Mouse (Mus musculus): ENCODE results near the gene Gnb3. TPM values are rescaled to one million over a fixed set of nuclear protein-coding genes. Genes with fewer than 3 reads are reported as not detected.

The Gnb3 gene
- polyA plus RNA-seq (2015; fragmentation: Nextera tagmentation; extraction: Ambion mirVana): 1.2 and 1.3 TPM in 2 replicates

DNA sequence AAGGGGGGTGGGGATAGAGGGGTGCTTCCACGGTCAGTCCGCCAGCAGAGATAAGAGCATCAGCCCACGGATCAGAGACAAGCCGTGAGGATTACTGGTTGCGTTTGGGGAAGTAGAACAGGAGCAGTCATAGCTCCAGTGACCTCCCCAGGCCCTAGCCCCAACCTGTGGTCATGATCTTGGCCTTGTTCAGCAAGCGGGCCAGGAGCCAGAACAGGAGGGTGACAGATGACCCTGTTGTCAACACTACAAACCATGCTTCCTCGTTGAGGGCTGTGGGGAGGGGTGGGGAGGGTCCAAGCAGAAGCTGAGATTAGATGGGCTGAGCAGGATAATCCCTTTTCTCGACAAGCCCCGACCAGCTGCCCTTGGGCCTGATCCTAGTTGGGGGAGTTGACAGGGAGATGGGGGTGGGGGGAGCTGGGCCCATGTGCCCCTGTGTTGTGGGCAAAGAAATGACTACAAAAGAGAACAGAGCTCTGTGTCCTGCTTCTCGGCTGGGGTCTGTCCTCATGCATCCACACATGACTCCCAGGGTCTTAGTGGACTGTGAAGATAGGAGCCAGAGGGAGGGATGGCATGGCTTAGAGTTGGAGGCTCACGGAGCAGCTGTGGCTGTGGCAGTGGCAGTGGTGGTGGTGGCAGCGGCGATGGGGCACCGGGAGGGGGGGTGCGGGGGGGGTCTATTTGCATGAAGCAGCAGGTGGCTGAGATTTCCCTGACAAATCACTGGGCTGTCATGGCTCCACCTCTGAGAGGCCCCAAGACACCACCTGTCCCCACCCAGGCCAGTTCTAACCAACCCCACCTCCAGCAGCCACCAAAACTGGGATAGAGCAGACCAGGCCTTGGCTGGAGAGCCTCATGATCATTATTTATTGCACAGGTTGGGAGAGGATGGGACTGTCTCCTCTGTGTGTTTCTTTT, at the start of gene Gnb3:
Gene Gnb3 (minus strand): TSS at position 35 of the 927 bp plus-strand sequence.
- Histone ChIP-seq H3K36me3 (peaks cover 6% of the 10 kb centered on the region; the same call in 1 of the 2 replicates), H3K9me3 (no peaks in the 10 kb centered on the region), H3K4me2 (replicated peaks) (no peak within 1 kb of the TSS), H3K9ac (no peak within 1 kb of the TSS; the same call in 1 of the 2 replicates), H3K4me3 (replicated peaks) (no peak within 1 kb of the TSS), H3K4me1 (replicated peaks) (peaks cover 13% of the 10 kb centered on the region; the same call in 1 of the 2 replicates), H3K27me3 (replicated peaks) (no peaks in the 10 kb centered on the region), H3K27ac (no peak within 1 kb of the TSS)
- WGBS: 27% methylated on average over 15 of the region's 15 CpGs
- ATAC-seq: peak; percentile 21; the same call in 1 of the 2 replicates

DNA sequence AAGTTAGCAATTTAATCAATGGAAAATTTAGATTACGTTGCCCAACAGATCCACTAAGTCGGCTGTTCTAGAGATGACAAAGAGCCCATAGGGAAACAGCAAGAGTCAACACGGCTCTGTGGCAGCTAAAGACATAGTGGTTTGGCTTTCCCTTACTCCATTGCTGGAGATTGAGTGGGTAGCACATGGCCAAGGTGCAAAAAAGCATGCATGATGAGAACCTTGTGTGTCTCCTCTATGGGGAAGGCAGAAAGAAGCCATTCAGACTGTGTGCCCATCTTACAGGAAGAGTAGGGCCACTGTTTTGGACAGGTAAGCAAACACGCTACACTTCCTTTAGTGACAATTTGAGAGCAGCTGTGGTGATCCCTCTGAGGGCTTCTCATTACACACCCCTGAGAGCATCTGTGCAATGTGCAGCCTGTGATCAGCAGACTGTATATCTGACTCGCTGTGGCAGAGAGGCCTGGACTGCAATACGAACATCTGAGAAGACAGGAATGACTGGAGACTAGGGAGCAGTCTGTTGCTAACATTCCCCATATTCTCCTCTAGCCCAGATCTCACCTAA, 48.6 kb upstream of the Gnb3 start:
- Histone ChIP-seq H3K4me1 (replicated peaks) (no peaks in the 10 kb centered on the region), H3K9me3 (no peaks in the 10 kb centered on the region), H3K4me3 (replicated peaks) (no peak overlapping the region), H3K27ac (no peak overlapping the region), H3K9ac (no peak overlapping the region), H3K36me3 (no peaks in the 10 kb centered on the region), H3K4me2 (replicated peaks) (no peak overlapping the region), H3K27me3 (replicated peaks) (no peaks in the 10 kb centered on the region)
- 91% methylated on average over 6 of the region's 6 CpGs for WGBS
- ATAC-seq: no peak

DNA sequence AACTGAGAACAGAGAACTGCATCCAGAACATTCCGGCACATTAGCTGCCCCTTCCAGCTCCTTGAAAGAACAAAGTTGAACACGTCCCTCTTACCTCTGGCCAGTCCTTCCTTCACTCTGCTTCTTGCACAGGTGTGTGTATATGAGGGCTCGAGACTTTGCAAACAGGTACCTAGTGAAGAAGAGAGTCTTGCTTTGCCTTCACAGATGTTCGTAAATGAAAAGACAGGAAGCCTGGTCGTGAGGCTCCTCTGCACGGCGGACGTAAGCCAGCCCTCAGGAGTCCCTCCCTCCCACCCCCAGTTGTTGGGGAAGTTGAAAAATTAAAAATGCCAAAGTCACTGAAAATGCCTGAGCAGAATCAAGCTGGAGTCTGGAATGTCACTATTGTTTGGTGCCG, 47.9 kb upstream of the Gnb3 start, which contains the start of gene Cd4:
Gene Cd4 (minus strand): TSS at position 236 of the 400 bp plus-strand sequence.
- WGBS: 71% methylated on average over 9 of the region's 9 CpGs
- H3K4me3 ChIP-seq (replicated peaks): no peak within 1 kb of the TSS

DNA sequence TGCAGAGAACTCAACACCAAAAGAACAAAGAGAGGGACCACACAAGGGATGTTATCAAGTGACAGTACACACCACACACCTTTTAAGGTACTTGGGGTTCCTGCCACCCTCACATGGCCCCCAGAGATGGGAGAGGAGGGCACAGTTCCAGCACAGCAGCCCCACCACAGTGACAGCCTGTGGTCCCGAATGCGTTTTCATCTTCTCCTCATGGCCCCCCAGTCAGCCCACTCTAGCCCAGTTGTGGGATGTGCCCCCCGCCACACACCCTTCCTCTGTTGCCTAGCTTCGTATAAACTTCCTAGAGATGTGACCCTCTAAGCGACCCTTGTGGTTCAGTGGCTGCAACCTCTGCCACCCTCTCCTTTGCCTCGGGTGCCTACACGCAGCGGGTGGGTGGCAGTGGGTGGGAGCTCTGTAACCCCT, 45.9 kb upstream of the Gnb3 start:
- H3K27me3 ChIP-seq (replicated peaks): no peaks in the 10 kb centered on the region

More for the DNA sequence above, 47.9 kb upstream of the Gnb3 start, which contains the start of gene Cd4:
- Histone ChIP-seq H3K4me2 (replicated peaks) (no peak within 1 kb of the TSS), H3K9me3 (no peaks in the 10 kb centered on the region), H3K27me3 (replicated peaks) (no peaks in the 10 kb centered on the region), H3K9ac (no peak within 1 kb of the TSS), H3K27ac (no peak within 1 kb of the TSS), H3K36me3 (no peaks in the 10 kb centered on the region), H3K4me1 (replicated peaks) (no peaks in the 10 kb centered on the region)
- no peak for ATAC-seq

DNA sequence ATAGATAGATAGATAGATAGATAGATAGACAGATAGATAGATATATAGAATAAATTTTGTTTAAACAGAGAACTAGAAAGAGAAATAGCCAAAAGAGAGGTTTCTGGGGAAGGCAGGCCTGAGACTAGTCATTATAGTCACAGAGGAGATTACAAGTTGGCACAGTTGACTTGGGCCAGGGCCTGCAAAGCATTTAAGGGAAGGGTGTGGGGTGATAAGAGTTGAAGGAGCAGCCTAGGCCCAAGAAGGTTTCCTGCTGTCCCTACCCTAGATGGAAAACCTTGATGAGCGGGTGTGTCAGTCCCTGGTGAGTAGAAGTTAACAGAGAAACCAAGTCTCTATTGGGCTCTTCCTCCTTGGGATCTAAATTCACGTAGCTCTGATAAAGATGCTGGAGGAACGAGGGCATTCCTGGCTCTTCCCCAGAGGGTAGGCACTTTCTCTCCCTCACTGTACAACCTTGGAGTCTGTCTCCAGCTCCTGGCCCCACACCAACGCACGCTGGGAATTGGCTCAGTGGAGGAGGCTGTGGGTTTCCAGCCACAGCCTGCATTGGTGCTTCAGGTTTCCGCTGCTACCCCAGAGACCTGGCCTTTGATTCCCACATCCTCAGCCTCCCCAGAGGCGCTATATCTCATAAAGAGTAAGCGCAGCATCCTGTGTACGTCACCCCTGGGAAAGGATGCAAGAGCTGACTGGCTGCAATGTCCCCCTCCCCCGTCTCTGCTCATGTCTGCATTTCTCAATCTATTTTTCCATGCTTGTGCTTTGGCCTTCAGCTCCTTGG, 44.8 kb upstream of the Gnb3 start:
- 71% methylated on average over 10 of the region's 10 CpGs for WGBS

More for the DNA sequence above, 45.9 kb upstream of the Gnb3 start:
- H3K36me3 ChIP-seq: no peaks in the 10 kb centered on the region
- no peak overlapping the region for H3K4me3 ChIP-seq (replicated peaks)
- no peaks in the 10 kb centered on the region for H3K9me3 ChIP-seq
- WGBS: 88% methylated on average over 8 of the region's 8 CpGs
- H3K4me1 ChIP-seq (replicated peaks): no peaks in the 10 kb centered on the region
- no peak overlapping the region for H3K27ac ChIP-seq
- no peak overlapping the region for H3K9ac ChIP-seq
- no peak overlapping the region for H3K4me2 ChIP-seq (replicated peaks)
- no peak for ATAC-seq

DNA sequence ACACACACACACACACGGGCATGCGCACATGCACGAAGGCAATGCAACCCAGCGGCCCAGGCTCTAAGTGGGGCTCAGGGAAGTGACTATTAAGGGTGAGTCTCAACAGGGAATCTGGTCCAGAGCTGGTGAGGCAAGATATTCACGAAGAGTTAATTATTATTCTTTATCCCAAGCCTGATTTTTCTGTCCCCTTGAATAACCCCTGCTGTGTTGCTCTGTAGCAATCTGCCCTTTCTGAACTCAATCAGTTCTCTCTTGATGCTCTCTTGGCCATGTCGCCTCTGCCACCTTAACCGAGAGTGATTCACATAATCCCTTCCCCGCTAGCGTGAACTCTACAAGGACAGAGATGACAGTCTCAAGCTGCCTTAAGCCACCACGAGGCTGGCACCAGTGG, 43.3 kb upstream of the Gnb3 start:
- Histone ChIP-seq H3K4me3 (replicated peaks) (no peak overlapping the region), H3K9me3 (no peaks in the 10 kb centered on the region), H3K4me2 (replicated peaks) (no peak overlapping the region), H3K4me1 (replicated peaks) (no peaks in the 10 kb centered on the region), H3K36me3 (no peaks in the 10 kb centered on the region), H3K27me3 (replicated peaks) (no peaks in the 10 kb centered on the region), H3K9ac (no peak overlapping the region), H3K27ac (no peak overlapping the region)
- WGBS: 81% methylated on average over 10 of the region's 10 CpGs
- ATAC-seq: no peak

More for the DNA sequence above, 44.8 kb upstream of the Gnb3 start:
- Histone ChIP-seq H3K4me2 (replicated peaks) (no peak overlapping the region), H3K27me3 (replicated peaks) (no peaks in the 10 kb centered on the region), H3K9ac (no peak overlapping the region), H3K4me3 (replicated peaks) (no peak overlapping the region), H3K36me3 (no peaks in the 10 kb centered on the region), H3K4me1 (replicated peaks) (no peaks in the 10 kb centered on the region), H3K27ac (no peak overlapping the region), H3K9me3 (no peaks in the 10 kb centered on the region)
- no peak for ATAC-seq

DNA sequence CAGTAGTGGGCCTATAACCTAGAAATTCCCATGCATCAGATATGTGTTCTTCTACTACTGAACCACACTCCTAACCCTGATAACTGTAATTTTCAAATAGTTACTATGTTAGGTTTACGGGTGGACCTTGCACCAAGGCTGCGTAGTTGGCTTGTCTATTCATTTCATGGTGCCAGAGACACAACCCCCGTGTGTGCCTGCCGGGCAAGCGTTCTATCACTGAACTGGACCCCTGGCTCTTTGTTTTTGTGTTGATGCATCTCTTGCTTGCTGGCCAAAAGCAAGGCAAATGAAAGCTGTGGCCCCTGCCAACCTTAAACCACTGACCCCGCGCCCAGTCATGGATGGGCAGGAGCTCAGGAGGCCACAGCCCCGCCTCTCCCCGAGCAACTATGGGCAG, 41.7 kb upstream of the Gnb3 start:
- no peak overlapping the region for H3K9ac ChIP-seq
- no peaks in the 10 kb centered on the region for H3K36me3 ChIP-seq
- ATAC-seq: no peak
- no peak overlapping the region for H3K4me3 ChIP-seq (replicated peaks)
- H3K27ac ChIP-seq: no peak overlapping the region
- no peaks in the 10 kb centered on the region for H3K27me3 ChIP-seq (replicated peaks)
- no peak overlapping the region for H3K4me2 ChIP-seq (replicated peaks)
- 90% methylated on average over 9 of the region's 9 CpGs for WGBS
- H3K9me3 ChIP-seq: no peaks in the 10 kb centered on the region
- H3K4me1 ChIP-seq (replicated peaks): no peaks in the 10 kb centered on the region

DNA sequence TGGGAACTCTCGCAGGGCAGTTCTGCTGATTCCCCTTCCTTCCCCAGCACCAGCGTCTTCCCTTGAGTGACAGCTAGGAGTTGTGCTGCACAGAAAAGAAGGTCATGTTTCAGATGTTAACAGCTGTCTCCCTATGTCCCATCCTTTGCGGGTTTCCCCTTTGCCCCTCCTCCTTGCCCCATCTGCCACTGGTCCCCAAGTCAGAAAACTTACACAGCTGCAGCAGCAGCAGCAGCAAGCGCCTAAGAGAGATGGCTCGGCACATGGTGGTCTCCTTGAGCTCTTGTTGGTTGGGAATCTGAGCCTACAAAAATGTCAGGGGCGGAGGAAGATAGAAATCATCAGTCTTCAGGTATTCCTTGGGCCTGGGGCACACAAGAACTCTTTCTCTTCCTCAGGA, 39.3 kb upstream of the Gnb3 start:
- no peak for ATAC-seq
- WGBS: 51% methylated on average over 6 of the region's 6 CpGs
- no peak overlapping the region for H3K4me2 ChIP-seq (replicated peaks)
- H3K4me1 ChIP-seq (replicated peaks): no peaks in the 10 kb centered on the region
- H3K9me3 ChIP-seq: no peaks in the 10 kb centered on the region
- no peak overlapping the region for H3K4me3 ChIP-seq (replicated peaks)
- H3K36me3 ChIP-seq: no peaks in the 10 kb centered on the region
- no peaks in the 10 kb centered on the region for H3K27me3 ChIP-seq (replicated peaks)
- no peak overlapping the region for H3K9ac ChIP-seq
- no peak overlapping the region for H3K27ac ChIP-seq

DNA sequence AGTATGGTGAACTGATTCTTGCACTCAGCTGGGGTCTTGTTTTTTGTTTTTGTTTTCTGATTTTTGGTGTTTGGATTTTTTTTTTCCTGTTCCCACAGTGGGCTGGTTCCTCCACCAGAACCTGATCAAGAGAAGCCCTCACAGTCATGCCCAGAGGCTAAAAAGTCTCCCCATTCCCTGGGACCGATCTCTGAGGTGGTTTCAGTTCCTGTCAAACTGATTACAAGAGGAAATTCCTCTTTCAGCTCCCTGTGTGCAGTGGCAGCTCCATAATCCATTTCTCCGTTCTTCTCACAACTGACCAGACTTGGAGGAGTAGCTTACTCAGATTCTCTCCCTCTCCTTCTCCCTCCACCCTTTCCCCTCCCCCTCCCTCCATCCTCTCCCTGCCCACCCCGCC, 34.3 kb upstream of the Gnb3 start:
- Histone ChIP-seq H3K9ac (no peak overlapping the region), H3K27me3 (replicated peaks) (no peaks in the 10 kb centered on the region), H3K4me2 (replicated peaks) (no peak overlapping the region), H3K36me3 (no peaks in the 10 kb centered on the region), H3K4me1 (replicated peaks) (no peaks in the 10 kb centered on the region), H3K4me3 (replicated peaks) (no peak overlapping the region), H3K9me3 (no peaks in the 10 kb centered on the region), H3K27ac (no peak overlapping the region)
- ATAC-seq: no peak
- 48% methylated on average over 2 of the region's 3 CpGs for WGBS

DNA sequence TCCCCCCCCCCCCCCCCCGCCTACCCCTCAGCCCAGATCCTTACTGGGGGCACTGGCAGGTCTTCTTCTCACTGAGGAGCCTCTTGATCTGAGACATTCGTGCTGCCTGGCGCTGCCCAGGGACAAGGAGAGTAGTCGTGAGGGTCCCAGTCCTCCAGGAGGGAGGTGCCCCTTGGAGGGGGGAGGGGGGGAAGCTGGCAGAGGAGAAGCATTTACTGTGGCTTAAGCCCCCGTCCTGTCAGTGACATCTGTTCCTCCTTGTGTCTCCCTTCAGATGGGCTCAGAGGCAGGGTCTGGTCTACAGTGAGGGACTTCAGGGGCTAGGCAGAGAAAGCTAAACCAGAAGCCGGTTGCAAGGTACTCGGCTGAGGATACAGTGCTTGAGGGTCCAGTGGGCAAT, 26.5 kb upstream of the Gnb3 start:
- 68% methylated on average over 6 of the region's 7 CpGs for WGBS
- Histone ChIP-seq H3K36me3 (no peaks in the 10 kb centered on the region), H3K4me1 (replicated peaks) (peaks cover 18% of the 10 kb centered on the region), H3K4me3 (replicated peaks) (no peak overlapping the region), H3K27ac (no peak overlapping the region), H3K9ac (no peak overlapping the region), H3K27me3 (replicated peaks) (peaks cover 9% of the 10 kb centered on the region; the same call in 1 of the 2 replicates), H3K4me2 (replicated peaks) (no peak overlapping the region), H3K9me3 (no peaks in the 10 kb centered on the region)
- no peak for ATAC-seq

DNA sequence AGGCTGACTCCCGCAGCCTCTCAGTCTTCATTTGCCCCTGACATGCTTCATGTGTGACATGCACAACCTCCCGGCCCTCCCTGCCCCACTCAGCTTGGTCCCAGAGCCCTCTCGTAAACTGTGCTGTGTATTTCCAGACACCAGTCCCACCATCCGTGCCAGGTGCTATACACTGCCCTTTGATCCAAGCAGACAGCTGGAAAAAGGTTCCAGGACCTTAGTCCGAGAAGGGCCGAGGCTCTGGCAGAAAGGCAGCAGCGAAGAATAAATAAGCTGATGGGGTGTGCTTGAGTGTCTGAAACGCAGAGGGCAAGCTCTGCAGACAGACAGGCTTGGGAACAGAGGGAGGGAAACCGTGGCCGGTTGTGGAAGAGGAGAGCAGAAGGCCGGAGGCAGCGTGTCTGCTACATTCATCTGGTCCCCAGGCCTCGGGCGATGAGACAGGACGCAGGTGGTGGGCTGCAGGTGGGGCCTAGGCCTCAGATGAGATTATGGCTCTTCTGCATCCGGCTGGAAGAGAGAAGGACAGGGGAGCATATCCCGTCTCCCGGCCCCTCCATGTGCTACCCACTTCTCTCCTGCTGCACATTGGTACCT, 25.8 kb upstream of the Gnb3 start:
- Histone ChIP-seq H3K9me3 (no peaks in the 10 kb centered on the region), H3K4me1 (replicated peaks) (peaks cover 18% of the 10 kb centered on the region), H3K36me3 (no peaks in the 10 kb centered on the region), H3K4me2 (replicated peaks) (no peak overlapping the region), H3K27me3 (replicated peaks) (peaks cover 12% of the 10 kb centered on the region), H3K27ac (no peak overlapping the region), H3K9ac (no peak overlapping the region), H3K4me3 (replicated peaks) (no peak overlapping the region)
- WGBS: 42% methylated on average over 18 of the region's 18 CpGs
- ATAC-seq: no peak

Measured in intestine, embryonic 15.5 days (tissue).